Mouse (Mus musculus) lung, embryonic 14.5 days (tissue): ENCODE measurements around the gene Errfi1. TPM values are rescaled to one million over a fixed set of nuclear protein-coding genes. Genes with fewer than 3 reads are reported as not detected.

Experiments used
- ATAC-seq: fragments of 200-750 bp; cut with Nextera tagmentation; 2 replicates; pipeline ENCODE4 v1.8.0; 2017; ENCODE audit warnings: mild to moderate bottlenecking, moderate TSS enrichment, moderate library complexity; ENCODE audit not compliant: insufficient read depth
- DNase-seq: peaks from one replicate; pipeline ENCODE4 v3.0.0-alpha.2; 2015
- H3K27ac ChIP-seq: fragments of 300-500 bp; sonication (generic); 2 replicates; pipeline ENCODE4 v1.5.1; 2014; ENCODE audit warnings: low read depth, mild to moderate bottlenecking, moderate library complexity
- H3K27me3 ChIP-seq: fragments of 300-500 bp; sonication (generic); 2 replicates; pipeline ENCODE4 v1.6.1; 2014; ENCODE audit warnings: low read length, control low read depth; ENCODE audit not compliant: insufficient read depth
- H3K36me3 ChIP-seq: fragments of 300-500 bp; sonication (generic); 2 replicates; pipeline ENCODE4 v1.6.1; 2014; ENCODE audit warnings: control low read depth; ENCODE audit not compliant: insufficient read depth
- H3K4me1 ChIP-seq: fragments of 300-500 bp; sonication (generic); 2 replicates; pipeline ENCODE4 v1.6.1; 2014; ENCODE audit warnings: antibody characterized with exemption, control low read depth; ENCODE audit not compliant: insufficient read depth
- H3K4me2 ChIP-seq: fragments of 300-500 bp; sonication (generic); 2 replicates; pipeline ENCODE4 v1.6.1; 2014; ENCODE audit warnings: mild to moderate bottlenecking
- H3K4me3 ChIP-seq: fragments of 300-500 bp; sonication (generic); 2 replicates; pipeline ENCODE4 v1.5.1; 2014; ENCODE audit warnings: low read depth, low read length
- H3K9ac ChIP-seq: fragments of 300-500 bp; sonication (generic); 2 replicates; pipeline ENCODE4 v1.6.1; 2014
- H3K9me3 ChIP-seq: fragments of 300-500 bp; sonication (generic); 2 replicates; pipeline ENCODE4 v1.6.1; 2016; ENCODE audit warnings: low read depth, low read length, control low read depth
- CTCF ChIP-seq: IDR thresholded peaks from 2 replicates; pipeline ENCODE4 v1.5.1; 2016; ENCODE audit warnings: antibody characterized with exemption, low read depth
- WGBS: fragments of 180-500 bp; shearing (Covaris S2); extraction: QIAGEN DNeasy Blood & Tissue Kit; methylation state at CpG from one replicate; pipeline ENCODE4 v1.1.7; 2014; 5-methylcytosine and 5-hydroxymethylcytosine counted together
- polyA plus RNA-seq: library from polyadenylated mRNA; unstranded; fragments of >200 nt; fragmentation: Nextera tagmentation; extraction: Ambion mirVana; gene quantifications from 2 replicates; pipeline ENCODE4 v1.2.1, GENCODE M21; 2014

Gene Errfi1
- polyA plus RNA-seq, 1 experiment from 2014 or later = 41.5 TPM

DNA sequence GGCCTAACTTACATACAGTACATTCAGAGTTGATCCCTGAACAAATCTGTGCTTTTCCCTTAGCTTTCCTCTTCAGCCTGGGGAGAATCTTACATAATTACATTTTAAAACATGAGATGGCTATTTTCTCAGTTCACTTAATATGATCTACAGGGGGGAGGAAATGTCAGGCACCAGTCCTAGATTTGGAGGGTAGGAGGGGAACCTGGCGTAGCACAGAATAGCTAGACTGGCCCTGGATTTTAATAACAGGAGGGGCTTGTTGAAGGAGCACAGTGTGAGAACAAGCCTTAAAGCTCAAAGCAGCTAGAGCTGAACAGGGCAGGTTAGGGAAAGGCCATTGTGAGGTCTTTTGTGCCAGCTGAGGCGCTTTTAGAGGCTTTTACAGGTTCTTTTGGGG is 7.4 kb downstream of the Errfi1 start:
- Histone ChIP-seq H3K36me3 (peaks cover 13% of the 10 kb centered on the region), H3K9me3 (no peaks in the 10 kb centered on the region), H3K9ac (no peak overlapping the region), H3K4me1 (peaks cover 8% of the 10 kb centered on the region; the same call in 1 of the 2 replicates), H3K27me3 (no peaks in the 10 kb centered on the region), H3K4me3 (no peak overlapping the region), H3K27ac (no peak overlapping the region), H3K4me2 (no peak overlapping the region)
- TF ChIP-seq CTCF = no peak
- DNase-seq = no peak
- no peak for ATAC-seq
- WGBS = 89% methylated on average over 2 of the region's 2 CpGs

DNA sequence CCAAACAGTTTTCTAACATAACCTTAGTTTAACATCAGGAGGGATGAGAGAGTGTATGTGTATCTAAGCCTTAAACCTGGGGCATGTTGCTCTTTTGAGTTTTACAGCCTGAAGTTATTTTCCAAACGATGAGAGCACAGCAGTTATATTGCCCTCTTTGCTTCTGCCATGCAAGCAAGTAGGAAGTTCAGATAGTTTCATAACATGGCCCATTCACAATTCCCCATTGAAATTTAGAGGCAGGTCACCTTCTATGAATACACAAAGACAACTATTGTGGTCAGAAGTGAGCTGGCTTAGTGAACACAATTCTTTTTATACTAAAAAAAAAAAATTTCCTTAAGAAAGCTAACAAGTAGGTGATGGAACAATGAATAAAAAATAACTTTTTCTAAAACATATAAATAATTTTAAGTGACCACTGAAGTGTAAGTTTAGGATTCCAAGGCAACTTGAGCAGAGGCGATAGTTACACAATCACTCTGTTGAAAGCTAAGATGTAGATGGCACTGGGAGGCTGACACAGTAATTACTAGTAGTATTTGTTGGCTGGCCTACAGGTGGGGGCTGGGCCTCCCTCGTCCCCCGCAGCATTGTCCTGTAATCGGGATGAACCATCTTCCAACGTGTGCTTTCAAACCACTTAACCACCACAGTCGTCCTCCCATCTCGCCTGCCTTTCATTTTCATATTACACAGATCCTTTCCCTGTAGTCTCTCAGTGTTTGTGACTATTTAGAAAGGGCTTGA is 9.1 kb downstream of the Errfi1 start:
- Histone ChIP-seq H3K36me3 (peaks cover 29% of the 10 kb centered on the region), H3K9ac (no peak overlapping the region), H3K27me3 (no peaks in the 10 kb centered on the region), H3K4me1 (peaks cover 5% of the 10 kb centered on the region; the same call in 1 of the 2 replicates), H3K9me3 (no peaks in the 10 kb centered on the region), H3K27ac (no peak overlapping the region), H3K4me2 (no peak overlapping the region), H3K4me3 (no peak overlapping the region)
- DNase-seq = no peak
- TF ChIP-seq CTCF = no peak
- ATAC-seq = no peak
- WGBS = 58% methylated on average over 8 of the region's 8 CpGs

DNA sequence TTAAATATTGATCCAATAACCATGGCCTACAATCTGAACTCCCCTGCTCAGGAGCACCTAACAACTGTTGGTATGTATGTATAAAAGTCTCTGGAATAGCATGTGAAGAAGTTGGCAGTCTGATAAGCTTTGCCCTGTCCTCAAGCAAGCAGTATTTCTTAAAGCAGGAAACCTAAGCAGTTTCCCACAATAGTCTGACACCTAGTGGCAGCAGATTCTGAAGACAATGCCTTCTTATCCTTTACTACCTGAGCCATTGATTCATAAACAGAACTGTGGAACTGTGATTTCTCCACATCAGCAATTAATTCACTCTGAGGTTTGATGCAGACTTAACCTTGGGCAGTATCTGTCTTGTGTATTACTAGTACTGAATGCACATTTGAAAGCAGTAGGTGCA is 11.7 kb downstream of the Errfi1 start:
- Histone ChIP-seq H3K36me3 (peaks cover 36% of the 10 kb centered on the region), H3K4me2 (no peak overlapping the region), H3K27me3 (no peaks in the 10 kb centered on the region), H3K4me3 (no peak overlapping the region), H3K4me1 (peaks cover 5% of the 10 kb centered on the region; the same call in 1 of the 2 replicates), H3K9ac (no peak overlapping the region), H3K9me3 (no peaks in the 10 kb centered on the region), H3K27ac (no peak overlapping the region)
- ATAC-seq = no peak
- TF ChIP-seq CTCF = peak; percentile 58
- DNase-seq = peak; percentile 71

DNA sequence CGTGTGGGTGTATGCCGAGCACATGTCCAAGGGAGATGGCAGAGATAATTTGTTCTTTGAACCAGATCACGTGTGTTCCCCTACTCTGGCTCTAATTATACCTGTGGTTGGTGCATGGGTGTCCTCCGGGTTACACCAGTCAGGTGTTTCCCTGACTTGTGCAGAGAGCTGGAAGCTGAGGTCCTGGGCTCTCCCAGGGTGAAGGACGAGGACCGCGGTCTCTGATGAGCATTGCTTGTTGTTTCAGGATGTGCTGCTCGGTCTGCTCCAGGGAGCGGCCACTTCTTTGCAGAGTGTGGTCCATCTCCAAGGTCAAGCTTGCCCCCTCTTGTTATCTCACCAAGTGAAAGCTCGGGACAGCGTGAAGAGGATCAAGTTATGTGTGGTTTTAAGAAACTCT is 12.3 kb downstream of the Errfi1 start:
- Histone ChIP-seq H3K4me1 (peaks cover 5% of the 10 kb centered on the region; the same call in 1 of the 2 replicates), H3K9me3 (no peaks in the 10 kb centered on the region), H3K27me3 (no peaks in the 10 kb centered on the region), H3K4me3 (no peak overlapping the region), H3K9ac (no peak overlapping the region), H3K36me3 (peaks cover 36% of the 10 kb centered on the region), H3K27ac (no peak overlapping the region), H3K4me2 (no peak overlapping the region)
- WGBS = 84% methylated on average over 11 of the region's 11 CpGs
- ATAC-seq (no peak), DNase-seq (no peak)
- TF ChIP-seq CTCF = no peak

DNA sequence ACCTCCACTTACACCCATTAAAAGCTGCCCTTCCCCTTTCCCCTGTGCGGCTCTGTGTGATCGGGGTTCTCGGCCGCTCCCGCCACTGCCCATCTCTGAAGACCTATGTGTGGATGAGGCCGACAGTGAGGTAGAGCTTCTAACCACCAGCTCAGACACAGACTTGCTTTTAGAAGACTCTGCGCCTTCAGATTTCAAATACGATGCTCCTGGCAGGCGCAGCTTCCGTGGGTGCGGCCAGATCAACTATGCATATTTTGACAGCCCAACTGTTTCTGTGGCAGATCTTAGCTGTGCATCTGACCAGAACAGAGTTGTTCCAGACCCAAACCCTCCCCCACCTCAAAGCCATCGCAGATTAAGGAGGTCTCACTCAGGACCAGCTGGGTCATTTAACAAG is 12.8 kb downstream of the Errfi1 start:
- no peak for DNase-seq
- TF ChIP-seq CTCF = no peak
- no peak for ATAC-seq
- Histone ChIP-seq H3K9me3 (no peaks in the 10 kb centered on the region), H3K4me3 (no peak overlapping the region), H3K9ac (no peak overlapping the region), H3K4me2 (no peak overlapping the region), H3K27ac (no peak overlapping the region), H3K4me1 (peaks cover 9% of the 10 kb centered on the region; the same call in 1 of the 2 replicates), H3K36me3 (peaks cover 36% of the 10 kb centered on the region), H3K27me3 (no peaks in the 10 kb centered on the region)
- WGBS = 90% methylated on average over 12 of the region's 12 CpGs

DNA sequence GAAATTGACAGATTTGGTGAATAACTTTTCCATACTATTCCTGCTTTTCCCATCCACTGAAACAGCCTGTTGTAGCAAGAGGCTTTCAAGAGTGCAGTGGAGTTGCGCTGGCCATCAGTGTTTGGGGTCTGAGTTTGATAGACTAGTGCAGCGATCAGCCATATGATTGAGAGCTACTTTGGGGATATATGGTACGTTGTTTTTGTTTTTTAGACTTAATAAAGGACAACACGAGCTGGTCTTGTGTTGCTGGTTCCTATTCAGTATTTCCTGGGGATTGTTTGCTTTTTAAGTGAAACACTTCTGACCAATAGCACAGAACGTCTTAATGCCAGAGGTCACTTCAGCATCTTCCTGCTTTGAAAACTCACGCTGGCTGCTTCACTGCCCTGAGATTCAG is 14.4 kb downstream of the Errfi1 start:
- ATAC-seq = no peak
- H3K4me2 ChIP-seq = no peak overlapping the region
- TF ChIP-seq CTCF = no peak
- H3K4me3 ChIP-seq = no peak overlapping the region
- no peak for DNase-seq
- H3K9ac ChIP-seq = no peak overlapping the region
- H3K27ac ChIP-seq = no peak overlapping the region
- H3K36me3 ChIP-seq = peaks cover 36% of the 10 kb centered on the region
- H3K9me3 ChIP-seq = no peaks in the 10 kb centered on the region
- 69% methylated on average over 6 of the region's 6 CpGs for WGBS
- peaks cover 21% of the 10 kb centered on the region for H3K4me1 ChIP-seq
- H3K27me3 ChIP-seq = no peaks in the 10 kb centered on the region

DNA sequence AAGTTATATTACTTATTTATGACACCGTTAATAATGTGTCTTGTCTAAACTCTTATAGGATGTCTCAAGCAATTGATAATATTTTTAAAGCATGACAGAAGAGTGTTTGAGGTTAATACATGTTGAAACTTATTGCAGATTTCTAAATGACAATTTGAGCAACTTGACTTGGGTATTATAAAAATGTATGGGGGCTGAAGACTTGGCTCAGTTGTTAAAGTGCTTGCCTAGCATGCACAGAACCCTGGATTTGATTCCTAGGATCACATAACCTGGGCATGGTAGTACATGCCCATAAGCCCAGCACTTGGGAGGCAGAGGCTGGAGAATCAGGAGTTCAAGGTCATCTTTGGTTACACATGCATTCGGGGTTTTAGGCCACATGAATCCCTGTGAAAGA is 15.1 kb downstream of the Errfi1 start:
- H3K36me3 ChIP-seq = peaks cover 36% of the 10 kb centered on the region
- H3K27ac ChIP-seq = no peak overlapping the region
- no peaks in the 10 kb centered on the region for H3K27me3 ChIP-seq
- H3K9me3 ChIP-seq = no peaks in the 10 kb centered on the region
- WGBS = 70% methylated on average over 2 of the region's 2 CpGs
- H3K4me1 ChIP-seq = peaks cover 21% of the 10 kb centered on the region
- no peak overlapping the region for H3K4me2 ChIP-seq
- no peak overlapping the region for H3K4me3 ChIP-seq
- no peak overlapping the region for H3K9ac ChIP-seq
- no peak for DNase-seq
- ATAC-seq = no peak
- TF ChIP-seq CTCF = no peak
